Mouse (Mus musculus): ENCODE data around the gene Ly6g5b.

The Ly6g5b gene

DNA sequence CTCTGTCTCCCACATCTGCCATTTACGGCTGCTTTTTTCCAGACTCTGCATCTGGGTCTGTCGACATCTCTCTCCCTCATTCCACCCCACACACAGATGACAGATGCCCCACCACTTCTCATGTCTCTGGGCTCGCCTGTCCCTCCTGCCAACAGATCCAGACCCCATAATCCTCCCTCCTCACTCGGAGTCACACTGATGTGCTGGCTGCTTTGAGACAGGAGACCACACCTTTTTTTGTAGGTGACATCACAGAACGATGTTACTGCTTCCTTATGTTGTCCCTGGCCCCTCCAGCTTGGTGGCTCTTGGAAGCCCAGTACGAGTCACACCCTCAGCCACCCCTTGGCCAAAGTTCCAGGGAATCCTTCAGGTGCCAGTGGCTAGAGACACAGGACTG, 35.0 kb downstream of the Ly6g5b start:
- no peak for DNase-seq (ENCODE audit: low spot score in 2 of 2)

DNA sequence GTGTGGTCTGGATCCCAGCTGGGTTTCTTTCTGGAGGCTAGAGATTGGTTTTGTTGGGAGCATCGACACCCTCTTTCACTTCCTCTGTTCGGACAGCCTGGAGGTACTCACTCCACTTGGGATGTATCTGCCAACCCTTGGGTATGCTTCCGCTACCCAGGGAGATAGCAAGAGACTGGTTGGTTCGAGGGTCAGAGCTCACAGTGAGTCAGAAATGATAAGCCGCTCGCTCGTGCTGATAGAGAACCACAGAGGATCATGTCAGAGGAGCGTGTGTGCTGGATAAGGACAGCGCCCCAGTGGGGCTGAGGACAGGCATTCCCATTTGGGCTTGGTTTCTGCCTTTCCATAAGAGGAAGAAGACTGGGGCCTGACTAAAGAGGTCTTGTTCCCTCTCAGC, 35.5 kb downstream of the Ly6g5b start:
- no peak for DNase-seq (ENCODE audit: low spot score in 2 of 2)

DNA sequence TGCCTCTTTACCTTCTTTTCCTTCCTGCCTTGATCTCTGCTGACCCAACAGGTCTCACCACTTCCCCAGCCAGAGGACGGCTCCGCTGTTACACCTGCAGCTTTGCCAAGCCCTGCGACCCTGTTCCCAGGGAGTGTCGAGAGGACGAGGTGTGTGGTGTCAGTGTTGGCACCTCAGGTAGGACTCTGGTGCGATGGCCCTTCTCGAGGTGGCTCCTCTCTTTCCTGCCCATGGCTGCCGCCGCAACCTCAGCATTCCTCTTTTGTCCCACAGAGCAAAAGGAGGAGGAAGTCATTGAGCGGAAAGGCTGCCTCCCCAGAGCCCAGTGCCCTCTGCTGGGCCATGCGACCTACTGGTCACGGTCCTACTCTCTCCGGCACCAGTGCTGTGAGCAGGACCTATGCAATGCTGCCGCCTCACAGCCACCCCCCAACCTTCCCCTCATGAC, 37.4 kb downstream of the Ly6g5b start, which contains the start of gene Ly6g6d:
Gene Ly6g6d, minus strand, starts transcription at position 280 of the 448 bp plus-strand sequence.
- DNase-seq (ENCODE audit: low spot score in 2 of 2) = peak; percentile 46 to 74

DNA sequence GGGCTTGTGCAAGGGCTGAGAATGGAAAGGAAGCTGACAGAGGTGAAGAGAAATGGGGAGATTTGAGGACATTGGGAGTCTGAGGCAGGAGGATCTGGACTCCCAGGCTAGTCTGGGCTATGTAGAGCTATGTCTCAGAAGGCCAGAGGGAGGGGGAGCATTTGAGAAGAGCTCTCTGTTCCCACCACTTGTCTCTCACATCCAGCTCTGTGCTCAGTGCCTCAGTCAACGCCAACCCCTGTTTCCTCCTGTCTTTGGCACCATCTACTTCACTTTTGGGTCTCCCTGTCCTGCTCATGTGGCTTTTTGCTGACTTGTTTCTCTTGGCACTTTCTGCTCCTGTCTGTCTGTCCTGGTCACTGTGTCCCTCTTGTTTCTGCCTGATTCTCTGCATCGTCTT, 37.9 kb downstream of the Ly6g5b start:
- no peak for DNase-seq (ENCODE audit: low spot score in 2 of 2)

DNA sequence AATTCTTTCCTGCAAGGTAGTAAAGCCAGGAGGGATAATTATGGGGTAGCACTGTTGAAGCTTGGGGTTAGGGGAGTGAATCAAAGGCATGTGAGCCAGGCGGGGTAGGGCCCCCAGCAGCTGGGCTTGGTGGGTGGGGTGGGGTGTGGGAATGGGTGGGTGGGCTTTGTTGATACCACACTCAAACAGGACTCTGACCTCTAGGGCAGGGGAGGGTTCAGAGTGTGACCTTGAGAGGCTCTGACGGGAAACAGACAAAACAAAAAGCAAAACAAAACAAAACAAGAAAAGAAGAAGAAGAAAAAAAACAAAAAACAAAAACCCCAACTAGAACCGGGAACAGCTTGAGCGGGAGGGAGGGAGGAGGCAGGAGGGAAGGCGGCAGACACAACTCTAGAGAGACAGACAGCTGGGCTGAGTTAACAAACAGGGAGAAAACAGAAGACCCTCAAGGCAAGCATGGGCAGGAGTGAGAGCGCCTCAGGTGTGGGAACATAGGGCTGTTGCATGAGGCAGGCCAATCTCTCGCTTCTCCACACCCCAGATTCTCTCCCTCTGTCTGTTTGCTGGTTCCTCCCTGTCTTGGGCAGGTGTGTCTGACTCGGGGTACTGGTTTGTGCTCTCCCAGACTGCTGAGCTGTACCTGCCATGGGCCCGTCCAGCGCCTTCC, 38.6 kb downstream of the Ly6g5b start, which contains the start of gene Ly6g6e:
Gene Ly6g6e, plus strand, starts transcription at position 396 of the 670 bp plus-strand sequence.
- DNase-seq (ENCODE audit: low spot score in 2 of 2) = no peak

DNA sequence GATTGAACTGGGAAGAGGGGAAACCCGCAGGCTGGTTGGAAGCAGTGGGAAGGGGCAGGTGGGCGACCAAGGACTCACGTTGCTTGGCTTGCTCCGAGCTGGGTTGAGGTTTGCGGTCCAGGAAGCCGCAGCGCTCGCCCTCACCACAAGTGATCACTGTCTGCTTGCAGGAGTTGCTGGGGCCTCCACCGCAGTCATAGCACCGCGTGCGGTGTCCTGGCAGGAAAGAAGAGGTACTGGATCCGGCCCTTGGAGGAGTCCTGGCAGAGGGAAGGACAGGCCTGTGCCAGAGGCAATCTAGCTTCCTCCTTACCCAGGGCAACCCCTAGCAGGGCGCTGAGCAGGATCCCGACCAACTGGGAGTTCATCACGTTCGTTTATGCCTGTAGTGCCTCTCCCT, 41.1 kb downstream of the Ly6g5b start:
- no peak for DNase-seq (ENCODE audit: low spot score in 2 of 2)

DNA sequence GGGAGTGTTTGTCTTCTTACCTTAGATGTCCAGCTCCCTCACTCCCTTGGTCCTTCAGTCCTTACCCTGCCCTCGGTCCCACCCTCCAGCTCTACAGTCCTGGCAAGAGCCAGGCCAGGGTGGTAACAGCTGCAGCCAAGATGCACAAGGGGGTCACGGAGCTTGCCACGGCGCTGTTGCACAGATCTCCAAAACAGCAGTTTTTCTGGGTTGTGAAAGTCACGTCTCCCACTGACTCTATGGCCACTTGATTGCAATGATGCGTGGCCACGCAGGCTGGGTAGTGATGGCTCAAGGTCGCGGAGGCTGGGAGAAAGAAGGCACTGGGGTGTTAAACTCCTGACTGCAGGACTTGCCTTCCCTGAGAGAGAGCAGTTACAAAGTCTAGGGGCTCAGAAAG, 43.8 kb downstream of the Ly6g5b start:
- no peak for DNase-seq (ENCODE audit: low spot score in 2 of 2)

DNA sequence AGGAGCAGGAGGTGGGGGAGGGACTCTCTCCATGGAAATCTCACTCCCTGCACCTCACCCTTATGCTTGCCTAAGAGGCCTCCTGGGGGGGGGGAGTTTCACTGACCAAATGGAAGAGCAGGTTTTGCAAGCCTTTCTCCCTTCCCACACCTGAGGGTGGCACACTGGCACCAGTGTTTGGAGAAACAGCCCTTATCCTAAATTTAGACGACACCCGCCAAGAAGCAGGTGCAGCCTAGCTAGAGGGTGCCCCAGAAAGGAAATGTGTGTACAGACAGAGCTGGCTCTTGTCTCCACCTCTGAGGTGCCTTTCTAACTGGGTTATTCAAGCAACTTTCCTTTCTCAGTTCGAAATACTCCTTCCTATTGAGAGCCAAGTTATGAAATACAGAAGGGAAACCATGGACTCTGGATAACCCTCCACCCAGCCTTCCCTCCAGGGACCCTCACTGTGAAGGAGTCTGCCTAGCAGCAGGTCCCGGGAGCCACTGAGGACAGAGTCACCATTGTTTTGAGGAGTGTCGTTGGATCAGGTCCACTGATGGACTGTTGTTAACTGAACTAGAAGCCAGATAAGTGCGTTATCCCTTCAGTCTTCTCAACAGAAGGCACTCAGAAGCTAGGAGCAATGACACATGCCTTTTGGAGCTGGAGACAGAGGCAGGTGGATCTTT, 44.5 kb downstream of the Ly6g5b start:
- no peak for DNase-seq (ENCODE audit: low spot score in 2 of 2)

DNA sequence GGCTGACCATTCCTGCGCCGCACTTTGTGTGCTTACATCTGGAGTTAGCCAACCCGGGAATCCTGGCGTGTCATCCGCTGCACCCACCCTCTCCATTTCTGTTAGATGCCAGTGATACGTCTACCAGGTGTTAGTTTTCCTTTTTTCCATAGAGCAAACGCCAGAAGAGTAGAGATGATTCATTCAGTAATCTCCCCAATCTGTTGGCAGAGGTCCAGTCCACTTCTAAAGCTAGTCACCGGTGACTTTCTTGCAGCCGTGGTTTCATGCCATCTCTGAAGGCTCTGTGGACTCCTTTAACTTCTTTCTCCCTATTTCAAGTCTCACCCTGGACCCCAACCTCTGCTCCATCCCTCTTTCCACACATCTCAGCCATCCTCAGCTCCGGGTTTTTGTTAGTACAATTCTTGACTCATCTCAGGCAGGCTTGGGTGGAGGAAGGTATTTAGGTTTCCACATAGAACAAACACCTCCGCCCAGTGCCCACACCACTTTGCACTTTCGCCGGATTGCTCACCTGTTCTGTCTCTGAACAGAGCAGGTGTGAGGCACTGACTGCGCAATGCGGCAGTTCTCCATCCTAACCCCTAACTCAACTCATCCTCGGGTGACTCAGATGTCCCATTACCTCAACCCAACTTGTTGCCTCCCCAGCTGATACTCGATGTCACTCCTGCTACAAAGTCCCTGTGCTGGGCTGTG, 46.9 kb downstream of the Ly6g5b start:
- peak in 1 of 2 experiments; percentile 54 for DNase-seq (ENCODE audit: low spot score in 2 of 2)

DNA sequence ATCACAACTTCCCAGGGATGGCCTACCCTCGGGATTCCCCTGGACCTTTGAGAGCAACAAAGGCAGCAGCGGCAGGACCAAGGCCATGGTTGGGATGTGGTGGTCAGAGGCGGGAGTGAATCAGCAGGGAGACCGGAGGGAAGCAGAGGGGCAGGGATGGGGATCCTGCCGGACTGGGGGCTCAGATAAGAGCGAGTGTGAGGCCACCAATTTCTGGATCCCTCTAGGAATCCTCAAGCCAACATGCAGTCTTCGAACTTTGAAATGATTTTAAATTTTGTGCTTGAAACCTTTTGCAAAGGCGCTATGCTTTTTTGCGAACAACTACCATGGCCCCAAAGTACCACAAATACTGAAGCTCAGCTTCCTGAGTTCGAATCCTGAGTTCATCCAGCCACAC, 49.1 kb downstream of the Ly6g5b start, which contains the start of gene Mpig6b:
Gene Mpig6b, minus strand, starts transcription at position 101 of the 400 bp plus-strand sequence.
- no peak for DNase-seq (ENCODE audit: low spot score in 2 of 2)

DNA sequence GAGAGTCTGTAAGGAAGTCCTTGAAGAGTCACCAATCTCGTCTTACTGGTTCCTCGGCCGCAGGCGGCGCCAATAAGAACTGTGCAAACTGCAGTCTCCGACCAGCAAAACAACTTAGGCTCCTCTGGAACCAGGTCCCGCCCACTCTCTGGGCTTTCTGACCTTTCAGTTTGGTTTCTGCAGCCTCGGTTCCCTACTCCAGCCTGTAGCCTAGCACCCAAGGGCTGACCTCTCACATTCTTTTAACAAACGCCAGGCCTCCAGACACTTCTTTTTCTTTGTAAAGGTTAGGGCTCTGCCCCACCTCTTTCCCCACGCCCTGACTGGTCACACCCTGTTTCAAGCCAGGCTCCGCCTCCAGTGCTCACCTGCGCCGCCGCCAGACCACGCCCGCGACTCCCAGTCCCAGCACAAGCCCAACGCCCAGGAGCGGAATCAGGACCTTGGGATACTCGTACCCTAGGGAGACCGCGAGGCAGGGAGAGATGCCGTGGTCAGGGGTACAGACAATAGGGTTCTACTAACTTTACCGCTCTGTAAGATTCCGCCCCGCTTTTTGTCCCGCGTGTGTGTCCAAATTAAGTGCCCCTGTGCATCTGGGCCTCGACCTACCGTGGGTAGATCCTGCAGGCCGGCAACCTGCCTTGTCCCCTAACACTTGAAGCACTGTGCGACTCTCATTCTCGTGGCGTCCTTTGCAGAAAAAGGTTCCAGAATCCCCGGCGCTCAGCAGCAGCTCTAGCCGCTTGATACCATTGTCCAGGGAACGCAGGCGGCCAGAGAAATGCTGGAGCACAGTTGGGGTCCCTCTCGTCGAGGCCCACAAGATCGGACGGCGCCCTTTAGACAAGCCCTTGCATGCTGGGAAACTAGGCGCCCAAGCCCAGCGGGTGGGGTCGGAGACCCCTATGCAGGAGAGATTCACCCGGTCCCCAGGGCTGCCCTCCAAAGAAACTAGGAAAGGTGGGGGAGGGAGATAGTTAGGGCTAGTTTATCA, 50.0 kb downstream of the Ly6g5b start, which contains the start of gene Ly6g6c:
Gene Ly6g6c, plus strand, starts transcription at position 438 of the 997 bp plus-strand sequence.
- DNase-seq (ENCODE audit: low spot score in 2 of 2) = peak; percentile 73 to 77

DNA sequence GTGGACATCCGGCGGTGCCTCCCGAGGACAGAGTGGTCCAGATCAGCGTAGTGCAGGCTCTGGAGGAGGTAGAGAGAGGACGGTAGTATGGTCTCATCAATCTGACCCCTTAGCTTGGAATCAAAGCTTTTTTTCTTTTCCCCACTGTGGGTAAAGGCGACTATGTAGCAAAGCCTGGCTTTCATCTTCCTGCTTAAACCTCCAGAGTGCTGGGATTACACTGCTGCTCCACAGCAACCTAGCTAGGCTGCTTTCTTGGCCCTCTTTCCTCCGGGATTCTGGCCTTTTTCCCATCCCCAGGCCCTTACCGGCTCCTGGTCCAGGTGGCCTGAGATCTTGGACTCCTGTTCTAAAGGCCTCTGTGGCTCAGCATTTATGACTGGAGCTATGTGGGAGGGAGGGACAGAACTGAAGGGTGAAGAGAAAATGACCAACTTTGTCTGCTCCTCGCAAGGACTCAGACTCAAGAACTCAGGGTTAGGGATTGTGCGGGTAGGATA, 50.8 kb downstream of the Ly6g5b start:
- peak in 1 of 2 experiments; percentile 39 for DNase-seq (ENCODE audit: low spot score in 2 of 2)
